9 mouse cellular contexts compared by ENCODE assay signal in the genomic region with DNA sequence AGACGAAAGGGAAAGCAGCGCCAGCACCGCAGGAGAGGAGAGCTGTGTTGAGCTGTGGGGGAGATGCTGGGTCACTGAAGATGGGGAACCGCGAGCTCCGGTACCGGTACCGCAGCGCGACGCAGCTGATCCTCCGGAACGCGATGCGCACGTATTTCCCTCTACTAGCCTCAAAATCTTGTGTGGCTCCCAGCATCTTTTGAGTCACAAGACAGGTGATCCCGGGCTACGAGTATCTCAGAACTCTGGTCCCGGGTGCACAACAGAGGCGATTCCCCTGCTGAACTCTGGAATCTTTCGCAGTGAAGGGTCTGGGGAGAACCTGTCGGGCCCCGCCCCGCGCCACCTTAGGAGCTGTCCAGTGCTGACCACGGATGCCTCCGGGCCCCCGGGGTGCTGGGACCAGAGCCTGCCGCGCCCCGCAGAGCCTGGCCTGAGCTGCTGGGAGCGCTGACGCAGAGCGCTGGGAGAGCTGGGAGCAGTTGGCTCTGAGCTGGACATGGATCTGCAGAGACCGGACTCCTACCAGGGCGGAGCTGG. TPM values are rescaled to one million over a fixed set of nuclear protein-coding genes. Genes with fewer than 3 reads are reported as not detected.
DNase-seq lines count a peak whose midpoint lies in the region; ATAC-seq and TF ChIP-seq lines count a peak whose summit lies in the region.
"Had no signal": no experiment of that assay in that cellular context is flagged by ENCODE, and none has a peak within 500 bp of the region (broad histone marks: within the 10 kb centered on the region; RNA-seq: fewer than 3 reads in every experiment).

A gene (plus strand): TSS at position 70 of the 540 bp plus-strand sequence.

- no peak for DNase-seq in heart, postnatal 36 days
- DNase-seq in ES-E14 (ENCODE audit: low read depth, low spot score): no peak
- DNase-seq in embryo, embryonic 10.5 days (ENCODE audit: low spot score): peak; percentile 56
- DNase-seq in midbrain, embryonic 14.5 days: peak; percentile 15
- DNase-seq in yolk sac, embryonic 10.5 days (ENCODE audit: low spot score): peak; percentile 73
- DNase-seq in left cerebral cortex, adult 11 months (ENCODE audit: low spot score): no peak

- H3K4me3 ChIP-seq in heart, embryonic 13.5 days: 0 out of 2 replicates have a peak within 1 kb of the TSS, but pooled peaks have one; percentile 1
- peak within 1 kb of the TSS; percentile 6 to 44 for H3K4me3 ChIP-seq in ES-E14 (ENCODE audit: insufficient read depth in 1 of 2, low read depth in 1 of 2, low read length in 2 of 2, poor library complexity in 1 of 2, severe bottlenecking in 1 of 2)
- H3K4me3 ChIP-seq in midbrain, embryonic 14.5 days (replicated peaks; ENCODE audit: low read depth, low read length): peak within 1 kb of the TSS; percentile 12

- no peaks in the 10 kb centered on the region for H3K36me3 ChIP-seq in heart, embryonic 13.5 days
- H3K36me3 ChIP-seq in ES-E14 (ENCODE audit: control insufficient read depth, insufficient read depth, low read length, poor library complexity, severe bottlenecking): no peaks in the 10 kb centered on the region
- no peaks in the 10 kb centered on the region for H3K36me3 ChIP-seq in midbrain, embryonic 14.5 days (ENCODE audit: control insufficient read depth, insufficient read depth, low read length)
- H3K36me3 ChIP-seq: G1E had no signal

- peak within 1 kb of the TSS; percentile 31; the same call in 1 of the 2 replicates for H3K4me2 ChIP-seq in heart, embryonic 13.5 days
- peak within 1 kb of the TSS; percentile 53 for H3K4me2 ChIP-seq in midbrain, embryonic 14.5 days (ENCODE audit: low read length)

- in situ Hi-C loops in ES-E14 (cut with MboI; ENCODE audit: low sequenced_read_pairs in 2 of 2, unreplicated experiment in 2 of 2): loop anchor here in 1 of 2 experiments (5.0 kb wide), 1 partner anchor 61 kb away; no protein-coding TSS in a partner anchor

- ATAC-seq in heart, embryonic 13.5 days (ENCODE audit: extremely low read depth, insufficient number of reproducible peaks, low FRiP score, low TSS enrichment): no peak
- ATAC-seq in inflammation-experienced regulatory T-cells, adult 6 months: no peak
- ATAC-seq in midbrain, embryonic 14.5 days (ENCODE audit: low FRiP score, low TSS enrichment): no peak

- H3K4me1 ChIP-seq in heart, embryonic 13.5 days: peaks cover 5% of the 10 kb centered on the region; the same call in 1 of the 2 replicates
- H3K4me1 ChIP-seq in ES-E14 (ENCODE audit: control insufficient read depth in 2 of 2, insufficient read depth in 2 of 2, low read length in 2 of 2, poor library complexity in 1 of 2): peaks cover 2% of the 10 kb centered on the region in 2 experiments; a peak in 2 of 4 replicates
- no peaks in the 10 kb centered on the region; the same call in 1 of the 2 replicates for H3K4me1 ChIP-seq in midbrain, embryonic 14.5 days (ENCODE audit: control insufficient read depth, insufficient read depth, low read length)

- WGBS in heart, embryonic 13.5 days: 4% methylated on average over 36 of the region's 36 CpGs
- WGBS in midbrain, embryonic 14.5 days: 2% methylated on average over 36 of the region's 36 CpGs

- intact Hi-C loops in heart, postnatal 36 days (cut with DNase I): no loop called here

- H3K9ac ChIP-seq in heart, embryonic 13.5 days: no peak within 1 kb of the TSS
- no peak within 1 kb of the TSS for H3K9ac ChIP-seq in ES-E14 (ENCODE audit: insufficient read depth, low read depth, low read length, poor library complexity, severe bottlenecking)
- peak within 1 kb of the TSS; percentile 34 for H3K9ac ChIP-seq in midbrain, embryonic 14.5 days (replicated peaks; ENCODE audit: low read length)

- peaks cover 43% of the 10 kb centered on the region for H3K27me3 ChIP-seq in heart, embryonic 13.5 days (replicated peaks)
- H3K27me3 ChIP-seq in midbrain, embryonic 14.5 days (ENCODE audit: control insufficient read depth, insufficient read depth, low read length): peaks cover 17% of the 10 kb centered on the region

- no peak within 1 kb of the TSS for H3K27ac ChIP-seq in heart, embryonic 13.5 days (replicated peaks)
- no peak within 1 kb of the TSS for H3K27ac ChIP-seq in ES-E14 (ENCODE audit: insufficient read depth, low read depth, low read length, poor library complexity, severe bottlenecking)
- H3K27ac ChIP-seq in midbrain, embryonic 14.5 days (replicated peaks; ENCODE audit: low read depth, low read length): no peak within 1 kb of the TSS

- H3K9me3 ChIP-seq in heart, embryonic 13.5 days: peaks cover 11% of the 10 kb centered on the region
- 0 out of 2 replicates have a peak, but pooled peaks cover 3% of the 10 kb centered on the region for H3K9me3 ChIP-seq in ES-E14 (ENCODE audit: control insufficient read depth, insufficient read depth, low read depth, low read length)
- H3K9me3 ChIP-seq in midbrain, embryonic 14.5 days (ENCODE audit: control insufficient read depth, low read length): no peaks in the 10 kb centered on the region

TF ChIP-seq in ES-E14, 5 proteins besides CTCF, POLR2A, EP300 and RAD21:
- TF ChIP-seq MAFK (IDR thresholded peaks at IDR 0.05; ENCODE audit: insufficient read depth, low read depth, low read length): no peak
- no peak for TF ChIP-seq ZNF384 (IDR thresholded peaks at IDR 0.05; ENCODE audit: low read depth, low read length)
- TF ChIP-seq CHD2 (IDR thresholded peaks at IDR 0.05; ENCODE audit: low read depth, low read length): no peak
- TF ChIP-seq HCFC1 (IDR thresholded peaks at IDR 0.05; ENCODE audit: borderline replicate concordance, insufficient read depth, low read length): no peak
- no peak for TF ChIP-seq ZC3H11A (IDR thresholded peaks at IDR 0.05; ENCODE audit: borderline replicate concordance, low read depth, low read length)

RNA-seq across cellular contexts. Expression of the gene that starts here (rescaled TPM):
- polyA plus RNA-seq in heart, embryonic 13.5 days (2015; fragmentation: Nextera tagmentation; extraction: Ambion mirVana): 1.2 and 1.7 TPM in 2 replicates
- total RNA-seq in heart, postnatal 36 days (2021): under 1 TPM; 0.54 to 0.72 TPM
- total RNA-seq in ES-E14 (2012; rRNA removed): 0.67 and 0.85 TPM in 2 replicates
- 100 to 1,000 TPM; 106 to 231 (median 206) TPM for polyA plus RNA-seq in inflammation-experienced regulatory T-cells, adult 6 months (2017; shearing (Covaris generic))
- polyA plus RNA-seq in midbrain, embryonic 14.5 days (2014; fragmentation: Nextera tagmentation; extraction: Ambion mirVana): 0.26 and 0.83 TPM in 2 replicates

Comparison
In these comparisons a context has a peak if more than half of its experiments do, and no peak if none do; other contexts are left out.
1. RNA of the gene that starts here (polyA plus RNA-seq): 106 to 231 TPM in inflammation-experienced regulatory T-cells, adult 6 months; 1.2 to 1.7 TPM in heart, embryonic 13.5 days and 0.26 to 0.83 TPM in midbrain, embryonic 14.5 days; every median in the first group is over 10 times any median in the second.
2. Peak in DNase-seq, H3K4me3 ChIP-seq, H3K9ac ChIP-seq and H3K4me2 ChIP-seq in midbrain, embryonic 14.5 days; RNA of the gene not detected or under 1 TPM.
3. DNase-seq: peak in embryo, embryonic 10.5 days (single experiment) and yolk sac, embryonic 10.5 days (single experiment); none in heart, postnatal 36 days (0 of 2), ES-E14 (single experiment) and left cerebral cortex, adult 11 months (single experiment).
4. Peak in every context shown above with its lines, with median percentiles within 50 percentile points of each other: H3K4me3 ChIP-seq.